Mouse (Mus musculus) layer of hippocampus, adult 18-20 months (tissue): ENCODE measurements at regions not wholly inside any gene's neighbourhood (a gene's known extent, or its start where the extent isn't known, plus 50 kb on each side); places are given as distances from the start of the nearest gene placed in this dataset.

Experiments
- DNase-seq, 2 experiments: peaks; one replicate each; pipeline ENCODE4 v3.0.0; 2022; ENCODE audit warnings: low spot score in 2 of 2

GRCm38 (mm10) chr8:5601116-5601515 lies 496.0 kb upstream of the Slc10a2 start:
- no peak for DNase-seq

DNA sequence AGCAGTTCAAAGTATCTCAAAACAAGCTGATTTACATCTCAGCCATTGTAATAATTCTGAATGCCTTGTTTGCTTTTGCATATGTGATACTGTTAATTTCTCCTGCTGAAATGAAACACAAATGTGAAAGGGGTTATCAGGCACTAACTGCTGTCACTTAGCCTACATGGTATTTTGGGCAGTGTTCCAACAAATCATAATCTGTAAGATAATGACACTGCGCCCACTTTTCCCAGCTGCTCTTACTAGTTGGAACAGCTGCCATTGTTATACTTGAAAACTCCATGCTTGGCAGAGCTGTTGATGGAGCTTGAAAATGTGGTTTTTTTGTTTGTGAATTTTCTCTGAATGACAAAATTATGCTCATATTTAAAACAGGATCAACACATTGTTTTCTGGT lies 486.4 kb upstream of the Slc10a2 start:
- peak; percentile 55 to 88 for DNase-seq
